Mouse (Mus musculus): ENCODE measurements around the gene Chordc1.
"Not testable (repeated sequence)": the region's sequence is repeated elsewhere in the genome, so short reads cannot be mapped to it uniquely, and the experiment has no call there.

Chordc1 gene

GRCm38 (mm10) chr9:18291571-18292429 is at the start of gene Chordc1:
Chordc1 (plus strand) TSS chr9:18292125.
- DNase-seq (ENCODE audit: low spot score), result peak; percentile 91

- no peak for DNase-seq (ENCODE audit: low spot score)
Measured at GRCm38 (mm10) chr9:18275901-18276300, 16.0 kb upstream of the Chordc1 start.

- DNase-seq (ENCODE audit: low spot score), result no peak
Measured at GRCm38 (mm10) chr9:18276844-18277243, 15.1 kb upstream of the Chordc1 start.

- DNase-seq (ENCODE audit: low spot score), result no peak
Measured at GRCm38 (mm10) chr9:18277497-18277896, 14.4 kb upstream of the Chordc1 start.

- DNase-seq (ENCODE audit: low spot score), result not testable (repeated sequence)
Measured at GRCm38 (mm10) chr9:18278693-18279092, 13.2 kb upstream of the Chordc1 start.

- DNase-seq (ENCODE audit: low spot score), result no peak
Measured at GRCm38 (mm10) chr9:18292443-18292922, 558 bp downstream of the Chordc1 start.

GRCm38 (mm10) chr9:18293026-18293781 is 1.3 kb downstream of the Chordc1 start:
- no peak for DNase-seq (ENCODE audit: low spot score)

GRCm38 (mm10) chr9:18298301-18298700 is 6.4 kb downstream of the Chordc1 start:
- DNase-seq (ENCODE audit: low spot score), result no peak

GRCm38 (mm10) chr9:18319990-18320389 is 28.1 kb downstream of the Chordc1 start:
- DNase-seq (ENCODE audit: low spot score), result no peak
